Mouse (Mus musculus): ENCODE results near the gene Gm3625.

- TF ChIP-seq POLR2A (IDR thresholded peaks at IDR 0.05; ENCODE audit: borderline replicate concordance, insufficient read depth, low read length) (no peak), CTCF (IDR thresholded peaks at IDR 0.05; ENCODE audit: borderline replicate concordance, insufficient read depth, low read depth, low read length) (no peak)
These were observed 22.0 kb upstream of the Gm3625 start for GRCm38 (mm10) chr12:4614722-4615121.

All from cerebellum, adult 2 months (tissue).